Mouse (Mus musculus): ENCODE data around the gene Dph1.

The Dph1 gene

GRCm38 (mm10) chr11:75159564-75159963 is 31.5 kb downstream of the Dph1 start:
- no peak for DNase-seq (ENCODE audit: low spot score in 2 of 2)

- no peak for DNase-seq (ENCODE audit: low spot score in 2 of 2)
Observed at GRCm38 (mm10) chr11:75158432-75158831, 32.6 kb downstream of the Dph1 start.

GRCm38 (mm10) chr11:75157901-75158300 is 33.1 kb downstream of the Dph1 start:
- DNase-seq (ENCODE audit: low spot score in 2 of 2), result no peak

- no peak for DNase-seq (ENCODE audit: low spot score in 2 of 2)
Observed at GRCm38 (mm10) chr11:75157037-75157436, 34.0 kb downstream of the Dph1 start.

GRCm38 (mm10) chr11:75156416-75156815 is 34.6 kb downstream of the Dph1 start:
- no peak for DNase-seq (ENCODE audit: low spot score in 2 of 2)

GRCm38 (mm10) chr11:75155985-75156384 is 35.1 kb downstream of the Dph1 start:
- no peak for DNase-seq (ENCODE audit: low spot score in 2 of 2)

- DNase-seq (ENCODE audit: low spot score in 2 of 2), result no peak
Observed at GRCm38 (mm10) chr11:75154053-75154585, 36.9 kb downstream of the Dph1 start.

- no peak for DNase-seq (ENCODE audit: low spot score in 2 of 2)
Observed at GRCm38 (mm10) chr11:75152603-75153557, 38.2 kb downstream of the Dph1 start.

- DNase-seq (ENCODE audit: low spot score in 2 of 2), result no peak
Observed at GRCm38 (mm10) chr11:75150346-75150745, 40.7 kb downstream of the Dph1 start.

- no peak for DNase-seq (ENCODE audit: low spot score in 2 of 2)
Observed at GRCm38 (mm10) chr11:75148332-75149035, 42.6 kb downstream of the Dph1 start.

GRCm38 (mm10) chr11:75147846-75148168 is 43.2 kb downstream of the Dph1 start:
- DNase-seq (ENCODE audit: low spot score in 2 of 2), result no peak

GRCm38 (mm10) chr11:75147106-75147845 is 43.8 kb downstream of the Dph1 start:
- no peak for DNase-seq (ENCODE audit: low spot score in 2 of 2)

- no peak for DNase-seq (ENCODE audit: low spot score in 2 of 2)
Observed at GRCm38 (mm10) chr11:75145841-75146240, 45.2 kb downstream of the Dph1 start.

GRCm38 (mm10) chr11:75142749-75143148 is 48.3 kb downstream of the Dph1 start:
- DNase-seq (ENCODE audit: low spot score in 2 of 2), result no peak

- no peak for DNase-seq (ENCODE audit: low spot score in 2 of 2)
Observed at GRCm38 (mm10) chr11:75141913-75142312, 49.1 kb downstream of the Dph1 start.

- DNase-seq (ENCODE audit: low spot score in 2 of 2), result no peak
Observed at GRCm38 (mm10) chr11:75141038-75141437, 50.0 kb downstream of the Dph1 start.

- DNase-seq (ENCODE audit: low spot score in 2 of 2), result no peak
Observed at GRCm38 (mm10) chr11:75140431-75140830, 50.6 kb downstream of the Dph1 start.

- DNase-seq (ENCODE audit: low spot score in 2 of 2), result no peak
Observed at GRCm38 (mm10) chr11:75139122-75139963, 51.7 kb downstream of the Dph1 start.

GRCm38 (mm10) chr11:75136666-75137398 is 54.2 kb downstream of the Dph1 start:
- no peak for DNase-seq (ENCODE audit: low spot score in 2 of 2)

- no peak for DNase-seq (ENCODE audit: low spot score in 2 of 2)
Observed at GRCm38 (mm10) chr11:75135358-75135757, 55.7 kb downstream of the Dph1 start.

Data from right cerebral cortex, postnatal 36 days (tissue).